Mouse (Mus musculus) E14TG2a.4 (cell line): ENCODE measurements around the gene Ncbp3.
A peak's percentile ranks its signal among the peaks of the same experiment; 100 is the strongest.

Experiments
- H3K27me3 ChIP-seq: 2 replicates; pipeline ENCODE4 v1.6.1; 2014; ENCODE audit warnings: low read length, control low read depth; ENCODE audit not compliant: insufficient read depth
- H3K36me3 ChIP-seq: 2 replicates; pipeline ENCODE4 v1.6.1; 2014; ENCODE audit warnings: low read length, control low read depth; ENCODE audit not compliant: insufficient read depth
- H3K4me1 ChIP-seq: replicated peaks from 2 replicates; pipeline ENCODE4 v1.6.1; 2014; ENCODE audit warnings: low read depth, low read length, control low read depth
- H3K4me3 ChIP-seq: replicated peaks from 2 replicates; pipeline ENCODE4 v1.5.1; 2014; ENCODE audit warnings: mild to moderate bottlenecking, low read length
- H3K9me3 ChIP-seq: 2 replicates; pipeline ENCODE4 v1.6.1; 2014; ENCODE audit warnings: low read length, control low read depth
- CTCF ChIP-seq: conservative IDR thresholded peaks from 2 replicates; pipeline ENCODE4 v1.5.1; 2014; ENCODE audit warnings: low read length
- NANOG ChIP-seq: IDR thresholded peaks from 2 replicates; pipeline ENCODE4 v1.6.1; 2014; ENCODE audit warnings: borderline replicate concordance, low read length, mixed read lengths
- POU5F1 ChIP-seq: IDR thresholded peaks from 2 replicates; pipeline ENCODE4 v1.6.1; 2014; ENCODE audit warnings: low read length, borderline replicate concordance

Gene Ncbp3

GRCm38 (mm10) chr11:73014831-73015344 lies 32.7 kb upstream of the Ncbp3 start:
- Histone ChIP-seq H3K9me3 (no peaks in the 10 kb centered on the region), H3K27me3 (peaks cover 66% of the 10 kb centered on the region)
- TF ChIP-seq POU5F1 (no peak), CTCF (no peak), NANOG (no peak)

GRCm38 (mm10) chr11:73015391-73016102 lies 32.0 kb upstream of the Ncbp3 start:
- TF ChIP-seq NANOG (no peak), POU5F1 (no peak), CTCF (no peak)
- H3K4me1 ChIP-seq = peaks cover 17% of the 10 kb centered on the region

More at GRCm38 (mm10) chr11:73014831-73015344, 32.7 kb upstream of the Ncbp3 start:
- Histone ChIP-seq H3K36me3 (no peaks in the 10 kb centered on the region), H3K4me1 (peaks cover 17% of the 10 kb centered on the region), H3K4me3 (no peak overlapping the region)

DNA sequence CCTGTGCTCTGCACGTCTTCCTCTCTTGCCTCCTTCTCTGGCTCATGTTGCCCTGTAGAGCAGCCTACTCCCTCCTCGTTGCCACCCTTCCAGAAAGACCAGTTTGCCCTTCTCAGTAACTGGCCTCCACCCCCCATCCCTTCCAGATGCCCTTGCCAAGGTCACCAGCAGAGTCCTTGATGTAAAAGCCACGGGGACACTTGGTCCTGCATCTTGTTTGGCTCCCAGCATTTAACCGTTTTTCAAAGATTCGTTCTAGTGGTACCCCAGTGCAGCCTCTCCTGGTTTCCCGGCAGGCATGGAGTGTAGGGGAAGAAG lies 31.5 kb upstream of the Ncbp3 start:
- no peaks in the 10 kb centered on the region for H3K36me3 ChIP-seq

More at GRCm38 (mm10) chr11:73015391-73016102, 32.0 kb upstream of the Ncbp3 start:
- H3K36me3 ChIP-seq = no peaks in the 10 kb centered on the region
- no peak overlapping the region for H3K4me3 ChIP-seq
- no peaks in the 10 kb centered on the region for H3K9me3 ChIP-seq
- peaks cover 71% of the 10 kb centered on the region for H3K27me3 ChIP-seq

DNA sequence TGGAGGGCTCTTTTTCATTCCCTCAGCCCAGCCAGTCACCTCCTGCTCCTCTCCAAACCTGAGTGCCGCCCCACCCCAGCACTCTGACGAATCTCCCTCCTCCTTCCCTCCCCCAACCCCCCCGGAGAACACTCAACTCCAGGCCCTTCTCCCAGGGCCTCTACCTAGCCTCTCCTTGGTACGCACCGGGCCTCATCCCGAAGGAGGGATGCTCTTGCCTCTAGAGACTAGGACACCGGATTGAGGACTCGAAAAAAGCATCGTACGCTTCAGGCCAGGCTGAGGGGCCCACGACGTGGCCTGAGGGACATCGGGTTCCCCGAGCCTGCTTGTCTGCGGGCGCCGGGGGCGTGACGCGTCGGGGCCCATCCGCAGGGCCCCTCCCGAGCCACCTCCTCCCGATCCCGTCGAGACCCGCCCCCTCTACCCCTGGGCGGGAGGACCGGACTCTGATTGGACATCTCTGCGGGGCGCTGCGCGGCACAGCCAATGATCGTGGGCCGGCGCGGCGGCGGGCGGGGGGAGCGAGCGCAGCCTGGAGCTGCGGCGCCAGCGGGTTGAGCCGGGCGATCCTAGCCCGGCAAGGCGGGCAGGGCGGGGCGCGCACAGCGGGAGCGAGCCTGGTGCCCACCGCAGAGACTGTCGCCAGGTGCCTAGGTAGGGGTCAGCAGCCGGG lies 29.0 kb upstream of the Ncbp3 start, which contains the start of gene Camkk1:
Gene Camkk1 (plus strand): TSS at position 538 of the 676 bp plus-strand sequence.
- no peak for TF ChIP-seq NANOG
- TF ChIP-seq CTCF = no peak
- TF ChIP-seq POU5F1 = no peak
- no peaks in the 10 kb centered on the region for H3K36me3 ChIP-seq
- peaks cover 17% of the 10 kb centered on the region for H3K4me1 ChIP-seq
- peaks cover 79% of the 10 kb centered on the region for H3K27me3 ChIP-seq
- no peaks in the 10 kb centered on the region for H3K9me3 ChIP-seq
- peak within 1 kb of the TSS; percentile 89 for H3K4me3 ChIP-seq

More for the DNA sequence above, 31.5 kb upstream of the Ncbp3 start:
- Histone ChIP-seq H3K4me1 (peaks cover 17% of the 10 kb centered on the region), H3K27me3 (peaks cover 73% of the 10 kb centered on the region), H3K4me3 (no peak overlapping the region), H3K9me3 (no peaks in the 10 kb centered on the region)
- no peak for TF ChIP-seq CTCF
- no peak for TF ChIP-seq NANOG
- no peak for TF ChIP-seq POU5F1

DNA sequence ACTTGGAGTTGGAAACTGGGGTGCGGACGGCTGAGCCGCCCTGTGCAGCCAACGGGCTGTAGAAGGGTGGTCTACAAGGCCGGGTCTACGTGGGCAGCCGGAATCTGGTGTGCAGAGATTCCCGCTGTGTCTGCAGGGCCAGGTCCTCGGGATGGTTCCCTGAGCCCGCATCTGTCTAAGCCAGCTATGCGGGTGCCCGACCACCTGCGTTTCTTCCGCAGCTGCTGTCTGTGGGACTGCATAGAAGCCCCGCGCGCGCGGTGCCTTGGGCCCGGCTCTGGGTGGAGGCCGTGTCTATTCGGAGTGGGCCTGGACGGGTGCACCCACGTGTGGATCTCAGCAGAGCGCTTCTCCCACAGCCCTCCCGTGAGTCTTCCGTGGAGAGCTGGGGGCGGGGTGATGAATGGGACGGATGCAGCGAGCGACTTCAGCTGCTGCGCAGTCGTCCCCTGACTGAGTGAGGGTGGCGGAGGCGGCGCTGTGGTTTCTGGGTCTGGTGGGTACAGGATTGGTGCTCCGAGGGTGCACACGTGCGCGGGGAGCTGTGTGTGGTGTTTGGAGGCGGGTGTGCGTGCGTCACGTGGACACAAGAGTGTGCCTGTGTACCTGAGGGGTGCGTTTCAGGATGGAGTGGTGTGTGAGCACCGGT lies 28.3 kb upstream of the Ncbp3 start:
- Histone ChIP-seq H3K4me3 (peak overlapping the region; percentile 89), H3K4me1 (peaks cover 17% of the 10 kb centered on the region), H3K36me3 (no peaks in the 10 kb centered on the region), H3K27me3 (peaks cover 74% of the 10 kb centered on the region), H3K9me3 (no peaks in the 10 kb centered on the region)
- TF ChIP-seq NANOG (no peak), POU5F1 (no peak), CTCF (no peak)

- Histone ChIP-seq H3K36me3 (no peaks in the 10 kb centered on the region), H3K4me3 (no peak overlapping the region), H3K4me1 (peaks cover 30% of the 10 kb centered on the region), H3K27me3 (peaks cover 59% of the 10 kb centered on the region), H3K9me3 (no peaks in the 10 kb centered on the region)
- TF ChIP-seq NANOG = no peak
- no peak for TF ChIP-seq POU5F1
- no peak for TF ChIP-seq CTCF
Measured at GRCm38 (mm10) chr11:73020953-73021800, 26.4 kb upstream of the Ncbp3 start.

GRCm38 (mm10) chr11:73023099-73023498 lies 24.5 kb upstream of the Ncbp3 start:
- Histone ChIP-seq H3K4me3 (no peak overlapping the region), H3K27me3 (peaks cover 40% of the 10 kb centered on the region), H3K4me1 (peaks cover 43% of the 10 kb centered on the region), H3K36me3 (no peaks in the 10 kb centered on the region), H3K9me3 (no peaks in the 10 kb centered on the region)
- no peak for TF ChIP-seq NANOG
- no peak for TF ChIP-seq CTCF
- no peak for TF ChIP-seq POU5F1

GRCm38 (mm10) chr11:73023827-73024226 lies 23.8 kb upstream of the Ncbp3 start:
- H3K27me3 ChIP-seq = peaks cover 34% of the 10 kb centered on the region
- H3K9me3 ChIP-seq = no peaks in the 10 kb centered on the region
- no peak overlapping the region for H3K4me3 ChIP-seq
- TF ChIP-seq NANOG (no peak), POU5F1 (no peak), CTCF (no peak)
- peaks cover 39% of the 10 kb centered on the region for H3K4me1 ChIP-seq
- H3K36me3 ChIP-seq = no peaks in the 10 kb centered on the region
